Mouse (Mus musculus) urinary bladder, adult 2 months (tissue): Measurements from ENCODE around the gene Vamp9. TPM values are rescaled to one million over a fixed set of nuclear protein-coding genes. Genes with fewer than 3 reads are reported as not detected.

ENCODE experiments used
- polyA plus RNA-seq: library from polyadenylated mRNA; depleted of rRNA; stranded (reverse); fragments of >200 nt; gene quantifications from 2 replicates; pipeline ENCODE4 v1.2.3, GENCODE M21; 2012; rRNA removed

Vamp9 gene
- polyA plus RNA-seq, 1 experiment = 0.10 TPM

Other genes with a start within 250 kb of the Vamp9 start
- 5.7 and 6.2 TPM in 2 replicates for gene Rasgef1b, start 177.2 kb upstream of the Vamp9 start, polyA plus RNA-seq
- gene Hnrnpd, start 72.7 kb downstream of the Vamp9 start, polyA plus RNA-seq = 129 and 130 TPM in 2 replicates
- 1.2 and 1.5 TPM in 2 replicates for gene 4930524J08Rik, start 72.8 kb downstream of the Vamp9 start, polyA plus RNA-seq
- gene Hnrnpdl, start 133.4 kb downstream of the Vamp9 start, polyA plus RNA-seq = 194 and 254 TPM in 2 replicates
- gene Enoph1, start 133.7 kb downstream of the Vamp9 start, polyA plus RNA-seq = 25.4 and 28.2 TPM in 2 replicates